23 mouse cellular contexts compared by ENCODE assay signal in genomic region chr10:77247707-77248106, GRCm38 (mm10). TPM values are rescaled to one million over a fixed set of nuclear protein-coding genes. Genes with fewer than 3 reads are reported as not detected.
DNase-seq lines count a peak whose midpoint lies in the region; ATAC-seq and TF ChIP-seq lines count a peak whose summit lies in the region.
"Had no signal": no experiment of that assay in that cellular context is flagged by ENCODE, and none has a peak within 500 bp of the region (broad histone marks: within the 10 kb centered on the region; RNA-seq: fewer than 3 reads in every experiment).

No protein-coding gene starts in this region.

- H3K9ac ChIP-seq in intestine, embryonic 14.5 days (ENCODE audit: low read length) = no peak overlapping the region
- no peak overlapping the region; the same call in 1 of the 2 replicates for H3K9ac ChIP-seq in intestine, embryonic 16.5 days (ENCODE audit: low read depth, low read length)
- 0 out of 2 replicates have a peak overlapping the region, but pooled peaks have one; percentile 21 for H3K9ac ChIP-seq in lung, embryonic 16.5 days (ENCODE audit: low read length)
- H3K9ac ChIP-seq: forebrain, embryonic 15.5 days; kidney, embryonic 15.5 days; liver, postnatal 0 days; midbrain, embryonic 15.5 days had no signal

- no peak overlapping the region for H3K4me3 ChIP-seq in intestine, embryonic 14.5 days (ENCODE audit: low read depth, low read length)
- no peak overlapping the region for H3K4me3 ChIP-seq in intestine, embryonic 16.5 days (ENCODE audit: low read length)
- H3K4me3 ChIP-seq in lung, embryonic 16.5 days (ENCODE audit: low read length) = no peak overlapping the region
- no peak overlapping the region for H3K4me3 ChIP-seq in lung, adult 2 months (replicated peaks; ENCODE audit: extremely low read depth, low read depth, low read length)
- H3K4me3 ChIP-seq: erythroblast, embryonic 14.5 days; forebrain, embryonic 15.5 days; kidney, embryonic 15.5 days; midbrain, embryonic 15.5 days; myocyte had no signal

- H3K9me3 ChIP-seq in intestine, embryonic 14.5 days (ENCODE audit: control insufficient read depth, low read length) = no peaks in the 10 kb centered on the region
- no peaks in the 10 kb centered on the region for H3K9me3 ChIP-seq in intestine, embryonic 16.5 days (ENCODE audit: control insufficient read depth, low read length)
- no peaks in the 10 kb centered on the region for H3K9me3 ChIP-seq in lung, embryonic 16.5 days (ENCODE audit: control insufficient read depth, low read length)
- H3K9me3 ChIP-seq: forebrain, embryonic 15.5 days; G1E; kidney, embryonic 15.5 days; midbrain, embryonic 15.5 days had no signal

- H3K4me1 ChIP-seq in intestine, embryonic 14.5 days (replicated peaks; ENCODE audit: control insufficient read depth, insufficient read depth, low read length) = peaks cover 36% of the 10 kb centered on the region
- H3K4me1 ChIP-seq in intestine, embryonic 16.5 days (ENCODE audit: control insufficient read depth, insufficient read depth, low read length) = peaks cover 38% of the 10 kb centered on the region
- peaks cover 42% of the 10 kb centered on the region for H3K4me1 ChIP-seq in lung, embryonic 16.5 days (replicated peaks; ENCODE audit: control insufficient read depth, insufficient read depth, low read length)
- peaks cover 14% of the 10 kb centered on the region for H3K4me1 ChIP-seq in lung, adult 2 months (ENCODE audit: control insufficient read depth, insufficient read depth, low read length)

- WGBS in intestine, embryonic 14.5 days = 30% methylated on average over 7 of the region's 7 CpGs
- WGBS in intestine, embryonic 16.5 days = 46% methylated on average over 7 of the region's 7 CpGs
- 22% methylated on average over 7 of the region's 7 CpGs for WGBS in lung, embryonic 16.5 days
- 56% methylated on average over 7 of the region's 7 CpGs for WGBS in lung, adult 2 months

- peak; percentile 33 for DNase-seq in embryo, embryonic 11 days
- no peak for DNase-seq in embryo, embryonic 9.5 days (ENCODE audit: extremely low spot score)
- no peak for DNase-seq in intestine, embryonic 14.5 days (ENCODE audit: low spot score)
- no peak for DNase-seq in lung, adult 2 months
- peak; percentile 50 for DNase-seq in yolk sac, embryonic 10.5 days (ENCODE audit: low spot score)
- DNase-seq: adrenal gland, postnatal 25 days; cerebellum, adult 11 months; gastrocnemius, postnatal 36 days; heart, postnatal 36 days; liver, postnatal 0 days; lung, postnatal 4 days; thymus, adult 2 months had no signal

- H3K4me2 ChIP-seq in intestine, embryonic 14.5 days (ENCODE audit: low read length) = peak overlapping the region; percentile 6; the same call in 1 of the 2 replicates
- H3K4me2 ChIP-seq in intestine, embryonic 16.5 days (ENCODE audit: low read depth, low read length) = no peak overlapping the region
- H3K4me2 ChIP-seq in lung, embryonic 16.5 days (ENCODE audit: low read depth, low read length) = no peak overlapping the region
- H3K4me2 ChIP-seq: forebrain, embryonic 15.5 days; kidney, embryonic 15.5 days; midbrain, embryonic 15.5 days had no signal

- no peak for TF ChIP-seq POLR2A in lung, adult 2 months (IDR thresholded peaks at IDR 0.05; ENCODE audit: borderline replicate concordance, extremely low read depth, low read depth, low read length)

- peak; percentile 50; the same call in 1 of the 2 replicates for ATAC-seq in intestine, embryonic 14.5 days (replicated peaks; ENCODE audit: low FRiP score, low TSS enrichment, low read depth)
- ATAC-seq in intestine, embryonic 16.5 days = no peak
- ATAC-seq in lung, embryonic 16.5 days (ENCODE audit: low read depth) = 0 out of 2 replicates have a peak, but pooled peaks have one; percentile 4
- ATAC-seq in megakaryocyte progenitor cell, adult 5-6 weeks (replicated peaks; ENCODE audit: poor library complexity) = no peak
- ATAC-seq: activated CD4-positive, CD25-positive, alpha-beta regulatory T cell, adult 4 months; forebrain, embryonic 15.5 days; hindbrain, embryonic 16.5 days; liver, postnatal 0 days; midbrain, embryonic 15.5 days had no signal

- no peaks in the 10 kb centered on the region for H3K36me3 ChIP-seq in intestine, embryonic 14.5 days (ENCODE audit: control insufficient read depth, insufficient read depth, low read length)
- H3K36me3 ChIP-seq in intestine, embryonic 16.5 days (ENCODE audit: control insufficient read depth, insufficient read depth, low read length) = no peaks in the 10 kb centered on the region
- no peaks in the 10 kb centered on the region for H3K36me3 ChIP-seq in lung, embryonic 16.5 days (ENCODE audit: control insufficient read depth, insufficient read depth, low read length)
- H3K36me3 ChIP-seq: forebrain, embryonic 15.5 days; G1E; kidney, embryonic 15.5 days; midbrain, embryonic 15.5 days had no signal

- no peaks in the 10 kb centered on the region for H3K27me3 ChIP-seq in intestine, embryonic 14.5 days (replicated peaks; ENCODE audit: control insufficient read depth, insufficient read depth, low read length)
- no peaks in the 10 kb centered on the region for H3K27me3 ChIP-seq in intestine, embryonic 16.5 days (replicated peaks; ENCODE audit: control insufficient read depth, insufficient read depth, low read length)
- H3K27me3 ChIP-seq in lung, embryonic 16.5 days (ENCODE audit: control insufficient read depth, insufficient read depth, low read depth, low read length) = no peaks in the 10 kb centered on the region
- H3K27me3 ChIP-seq: forebrain, embryonic 15.5 days; kidney, embryonic 15.5 days; midbrain, embryonic 15.5 days had no signal

- H3K27ac ChIP-seq in intestine, embryonic 14.5 days (ENCODE audit: low read depth) = peak overlapping the region; percentile 59; the same call in 1 of the 2 replicates
- no peak overlapping the region for H3K27ac ChIP-seq in intestine, embryonic 16.5 days (ENCODE audit: low read length)
- H3K27ac ChIP-seq in lung, embryonic 16.5 days (ENCODE audit: low read length) = no peak overlapping the region
- H3K27ac ChIP-seq: forebrain, embryonic 15.5 days; kidney, embryonic 15.5 days; midbrain, embryonic 15.5 days had no signal

- no peak for TF ChIP-seq CTCF in lung, adult 2 months (IDR thresholded peaks at IDR 0.05; ENCODE audit: insufficient read depth, low read length)

RNA-seq across cellular contexts. Expression of gene Pofut2, which starts 11.3 kb away (rescaled TPM):
- 108 and 111 TPM in 2 replicates for polyA plus RNA-seq in intestine, embryonic 14.5 days (2014; fragmentation: Nextera tagmentation; extraction: Ambion mirVana)
- 101 and 108 TPM in 2 replicates for polyA plus RNA-seq in intestine, embryonic 16.5 days (2015; fragmentation: Nextera tagmentation; extraction: Ambion mirVana)
- polyA plus RNA-seq in lung, embryonic 16.5 days (2015; fragmentation: Nextera tagmentation; extraction: Ambion mirVana) = 126 and 132 TPM in 2 replicates
- 81.3 and 81.6 TPM in 2 replicates for polyA plus RNA-seq in lung, adult 2 months (2012; rRNA removed)
- total RNA-seq in megakaryocyte progenitor cell, adult 5-6 weeks (2015) = 11.5 and 12.0 TPM in 2 replicates
- total RNA-seq in megakaryocyte progenitor cell, adult 5-6 weeks (2017) = 15.0 and 15.8 TPM in 2 replicates

Comparison
In these comparisons a context has a peak if more than half of its experiments do, and no peak if none do; other contexts are left out.
1. DNase-seq: peak in embryo, embryonic 11 days (single experiment) and yolk sac, embryonic 10.5 days (single experiment); none in embryo, embryonic 9.5 days (single experiment), intestine, embryonic 14.5 days (single experiment) and lung, adult 2 months (single experiment).
2. ATAC-seq: peak in intestine, embryonic 14.5 days (single experiment) and lung, embryonic 16.5 days (single experiment); none in intestine, embryonic 16.5 days (single experiment) and megakaryocyte progenitor cell, adult 5-6 weeks (single experiment).